Mouse (Mus musculus): ENCODE measurements at regions not wholly inside any gene's neighbourhood (a gene's known extent, or its start where the extent isn't known, plus 50 kb on each side); places are given as distances from the start of the nearest gene placed in this dataset.

DNA sequence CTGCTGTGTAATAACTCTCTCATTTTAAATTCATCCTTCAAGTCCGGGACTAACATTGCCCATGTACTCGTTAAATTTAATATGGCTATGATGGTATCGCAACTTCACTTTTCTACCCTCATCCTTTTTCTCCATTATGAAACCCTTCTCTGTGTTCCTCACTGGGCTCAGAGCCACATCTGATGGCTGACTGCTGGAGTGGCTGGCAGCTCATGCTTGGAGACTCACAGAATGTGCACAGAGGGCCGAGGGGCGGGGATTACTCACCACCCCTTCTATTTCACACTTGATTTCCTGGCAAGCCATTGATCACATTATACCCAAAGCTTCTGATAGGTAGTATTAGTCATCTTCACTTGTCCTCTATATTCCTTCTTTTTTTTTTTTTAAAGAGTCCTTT lies 81.1 kb upstream of the Vwde start:
- in situ Hi-C loops (cut with MboI; ENCODE audit: unreplicated experiment in 2 of 2): no loop called here

- in situ Hi-C loops (cut with MboI; ENCODE audit: unreplicated experiment in 2 of 2): loop anchor here in 1 of 2 experiments (25.0 kb wide), 1 partner anchor 986 kb away; no protein-coding TSS in a partner anchor
Observed at GRCm38 (mm10) chr6:13298171-13298570, 73.4 kb upstream of the Vwde start.

- in situ Hi-C loops (cut with MboI; ENCODE audit: unreplicated experiment in 2 of 2): loop anchor here in 1 of 2 experiments (25.0 kb wide), 1 partner anchor 985 kb away; no protein-coding TSS in a partner anchor
Observed at GRCm38 (mm10) chr6:13297110-13297509, 72.3 kb upstream of the Vwde start.

- in situ Hi-C loops (cut with MboI; ENCODE audit: unreplicated experiment in 2 of 2): loop anchor here in 1 of 2 experiments (25.0 kb wide), 1 partner anchor 984 kb away; no protein-coding TSS in a partner anchor
Observed at GRCm38 (mm10) chr6:13296041-13296440, 71.3 kb upstream of the Vwde start.

- in situ Hi-C loops (cut with MboI; ENCODE audit: unreplicated experiment in 2 of 2): loop anchor here in 1 of 2 experiments (25.0 kb wide), 1 partner anchor 982 kb away; no protein-coding TSS in a partner anchor
Observed at GRCm38 (mm10) chr6:13294393-13294792, 69.6 kb upstream of the Vwde start.

- in situ Hi-C loops (cut with MboI; ENCODE audit: unreplicated experiment in 2 of 2): loop anchor here in 1 of 2 experiments (25.0 kb wide), 1 partner anchor 976 kb away; no protein-coding TSS in a partner anchor
Observed at GRCm38 (mm10) chr6:13288500-13288899, 63.7 kb upstream of the Vwde start.

GRCm38 (mm10) chr6:13287812-13288211 lies 63.0 kb upstream of the Vwde start:
- in situ Hi-C loops (cut with MboI; ENCODE audit: unreplicated experiment in 2 of 2): loop anchor here in 1 of 2 experiments (25.0 kb wide), 1 partner anchor 976 kb away; no protein-coding TSS in a partner anchor

- in situ Hi-C loops (cut with MboI; ENCODE audit: unreplicated experiment in 2 of 2): loop anchor here in 1 of 2 experiments (25.0 kb wide), 1 partner anchor 974 kb away; no protein-coding TSS in a partner anchor
Observed at GRCm38 (mm10) chr6:13286542-13287273, 61.9 kb upstream of the Vwde start.

DNA sequence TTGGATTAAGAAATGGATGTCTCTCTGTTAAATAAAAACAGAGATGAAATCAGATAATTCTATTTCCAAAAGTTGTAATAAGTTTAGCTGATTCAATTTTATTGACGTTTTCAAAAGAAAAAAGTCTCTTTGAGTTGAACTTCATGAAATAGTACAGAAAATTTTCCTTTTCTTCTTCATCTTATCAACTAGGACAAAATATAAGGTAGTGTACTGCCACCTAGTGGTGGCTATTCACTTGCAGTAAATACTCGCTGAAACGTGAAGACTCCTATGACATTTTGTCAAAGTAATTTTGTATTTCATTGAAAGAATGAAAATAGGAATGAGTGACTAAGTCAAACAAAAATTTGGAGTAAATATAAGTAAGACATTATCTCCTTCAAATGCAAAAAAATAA lies 56.1 kb upstream of the Vwde start:
- in situ Hi-C loops (cut with MboI; ENCODE audit: unreplicated experiment in 2 of 2): loop anchor here in 1 of 2 experiments (25.0 kb wide), 1 partner anchor 969 kb away; no protein-coding TSS in a partner anchor
